Mouse (Mus musculus) heart, postnatal 0 days (tissue): Measurements from ENCODE around the gene Efna4.

Experiments used
- CTCF ChIP-seq: IDR thresholded peaks from 2 replicates; pipeline ENCODE4 v1.5.1; 2016; ENCODE audit warnings: antibody characterized with exemption, control low read depth, low read depth
- EP300 ChIP-seq: IDR thresholded peaks from 2 replicates; pipeline ENCODE4 v1.6.1; 2016; ENCODE audit warnings: antibody characterized with exemption, low read depth

GRCm38 (mm10) chr3:89365486-89366414, 27.9 kb upstream of the Efna4 start:
- TF ChIP-seq CTCF (no peak), EP300 (no peak)
